Mouse (Mus musculus) heart, embryonic 13.5 days (tissue): ENCODE data around the gene Plxnc1. TPM values are rescaled to one million over a fixed set of nuclear protein-coding genes. Genes with fewer than 3 reads are reported as not detected.

Experiments used
- ATAC-seq: fragments of 200-750 bp; cut with Nextera tagmentation; 2 replicates; pipeline ENCODE4 v1.8.0; 2017; ENCODE audit warnings: moderate TSS enrichment; ENCODE audit not compliant: insufficient number of reproducible peaks, low FRiP score, low TSS enrichment; ENCODE audit errors: extremely low read depth
- H3K27ac ChIP-seq: fragments of 300-500 bp; sonication (generic); replicated peaks from 2 replicates; pipeline ENCODE4 v1.5.1; 2015; ENCODE audit warnings: moderate library complexity, mild to moderate bottlenecking, inconsistent platforms
- H3K27me3 ChIP-seq: fragments of 300-500 bp; sonication (generic); replicated peaks from 2 replicates; pipeline ENCODE4 v1.6.1; 2015; ENCODE audit warnings: mild to moderate bottlenecking, inconsistent platforms
- H3K36me3 ChIP-seq: fragments of 300-500 bp; sonication (generic); 2 replicates; pipeline ENCODE4 v1.6.1; 2015; ENCODE audit warnings: mild to moderate bottlenecking, inconsistent platforms
- H3K4me1 ChIP-seq: fragments of 300-500 bp; sonication (generic); 2 replicates; pipeline ENCODE4 v1.6.1; 2015; ENCODE audit warnings: inconsistent platforms
- H3K4me2 ChIP-seq: fragments of 300-500 bp; sonication (generic); 2 replicates; pipeline ENCODE4 v1.6.1; 2015; ENCODE audit warnings: inconsistent platforms, mild to moderate bottlenecking, moderate library complexity
- H3K4me3 ChIP-seq: fragments of 300-500 bp; sonication (generic); 2 replicates; pipeline ENCODE4 v1.5.1; 2015; ENCODE audit warnings: moderate library complexity, mild to moderate bottlenecking, inconsistent platforms
- H3K9ac ChIP-seq: fragments of 300-500 bp; sonication (generic); 2 replicates; pipeline ENCODE4 v1.6.1; 2015; ENCODE audit warnings: inconsistent platforms, mild to moderate bottlenecking, moderate library complexity
- H3K9me3 ChIP-seq: fragments of 300-500 bp; sonication (generic); 2 replicates; pipeline ENCODE4 v1.6.1; 2016; ENCODE audit warnings: inconsistent platforms
- WGBS: fragments of 180-500 bp; shearing (Covaris S2); methylation state at CpG from one replicate; pipeline ENCODE4 v1.1.7; 2015; ENCODE audit warnings: mixed read lengths; 5-methylcytosine and 5-hydroxymethylcytosine counted together
- polyA plus RNA-seq: library from polyadenylated mRNA; unstranded; fragments of >200 nt; fragmentation: Nextera tagmentation; extraction: Ambion mirVana; gene quantifications from 2 replicates; pipeline ENCODE4 v1.2.1, GENCODE M21; 2015

Plxnc1 gene
- polyA plus RNA-seq, 1 experiment from 2014 or later = 3.1 TPM

DNA sequence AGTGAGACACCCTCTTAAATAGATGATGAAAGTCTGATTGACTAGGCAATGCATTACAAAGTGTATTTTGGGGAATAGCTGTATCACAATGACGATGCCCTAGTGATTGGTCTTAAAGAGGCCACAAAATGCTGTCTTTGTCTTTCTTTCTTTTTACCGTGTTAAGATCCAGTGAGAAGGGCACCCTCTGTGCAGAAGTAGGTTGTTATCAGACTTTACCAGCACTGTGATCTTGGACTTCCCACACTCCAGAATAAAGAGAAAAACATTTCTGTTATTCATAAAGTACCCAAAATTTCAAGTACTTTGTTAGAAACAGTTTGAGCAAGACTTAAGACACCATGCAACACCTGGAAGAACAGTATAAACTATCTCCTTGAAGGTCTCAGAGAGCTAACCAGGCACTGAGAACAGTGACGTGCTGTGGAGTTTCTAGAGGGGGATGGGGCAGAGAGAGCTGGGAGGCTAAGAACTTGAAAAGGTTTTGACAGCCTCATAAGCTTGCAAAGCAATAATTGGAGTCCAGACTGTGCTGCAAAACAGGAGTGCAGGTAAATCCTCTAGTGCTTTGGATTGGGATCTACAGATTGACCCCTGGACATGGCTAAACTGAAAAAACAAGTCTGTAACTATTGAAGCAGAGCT is 163.9 kb downstream of the Plxnc1 start:
- Histone ChIP-seq H3K27me3 (no peaks in the 10 kb centered on the region), H3K9me3 (no peaks in the 10 kb centered on the region), H3K9ac (no peak overlapping the region), H3K4me3 (no peak overlapping the region), H3K4me2 (no peak overlapping the region), H3K36me3 (peaks cover 14% of the 10 kb centered on the region), H3K4me1 (no peaks in the 10 kb centered on the region), H3K27ac (no peak overlapping the region)
- ATAC-seq = no peak
- WGBS = 66% methylated on average over 3 of the region's 3 CpGs

DNA sequence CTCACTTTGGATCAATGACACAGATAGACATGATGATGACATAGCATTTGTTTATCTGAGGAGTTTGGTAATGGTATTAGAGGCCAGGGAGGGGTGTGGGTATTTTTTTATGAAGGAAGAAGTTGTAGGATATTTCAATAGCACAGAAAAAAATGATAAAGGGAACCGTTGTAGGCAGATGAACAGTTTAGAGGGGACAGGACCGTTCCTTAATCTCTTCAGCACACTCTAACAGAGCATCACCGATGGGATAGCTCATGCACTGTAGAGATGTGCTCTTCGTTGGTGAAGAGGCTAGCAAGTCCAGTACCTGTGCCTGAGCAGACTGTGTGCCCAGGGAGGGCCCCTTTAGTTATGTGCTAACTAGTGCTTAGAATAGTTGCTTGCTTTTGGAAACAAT is 165.3 kb downstream of the Plxnc1 start:
- Histone ChIP-seq H3K36me3 (peaks cover 15% of the 10 kb centered on the region), H3K9me3 (no peaks in the 10 kb centered on the region), H3K9ac (no peak overlapping the region), H3K4me1 (no peaks in the 10 kb centered on the region), H3K4me2 (no peak overlapping the region), H3K4me3 (no peak overlapping the region), H3K27me3 (no peaks in the 10 kb centered on the region), H3K27ac (no peak overlapping the region)
- 88% methylated on average over 4 of the region's 4 CpGs for WGBS
- no peak for ATAC-seq

DNA sequence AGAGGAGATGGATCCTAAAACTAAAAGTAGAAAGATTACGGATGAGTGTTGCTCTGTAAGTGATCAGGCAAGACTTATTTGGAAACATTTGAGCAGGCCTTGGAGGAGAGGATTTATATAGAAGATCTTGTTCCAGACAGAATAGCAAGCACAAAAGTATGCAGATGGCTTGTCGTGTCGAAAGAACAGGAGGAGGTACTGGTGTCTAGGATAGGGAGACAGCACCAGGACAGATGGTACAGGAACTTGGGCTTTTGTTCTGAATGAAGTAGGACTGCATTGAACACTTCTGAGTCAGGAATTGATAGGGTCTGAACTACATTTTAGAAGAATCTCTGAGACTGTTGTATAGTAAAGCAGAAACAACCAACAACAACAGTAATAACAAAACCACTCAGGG is 167.1 kb downstream of the Plxnc1 start:
- Histone ChIP-seq H3K9me3 (no peaks in the 10 kb centered on the region), H3K4me1 (no peaks in the 10 kb centered on the region), H3K36me3 (peaks cover 15% of the 10 kb centered on the region), H3K27ac (no peak overlapping the region), H3K9ac (no peak overlapping the region), H3K4me3 (no peak overlapping the region), H3K4me2 (no peak overlapping the region), H3K27me3 (no peaks in the 10 kb centered on the region)
- ATAC-seq = no peak
- 91% methylated on average over 3 of the region's 3 CpGs for WGBS

DNA sequence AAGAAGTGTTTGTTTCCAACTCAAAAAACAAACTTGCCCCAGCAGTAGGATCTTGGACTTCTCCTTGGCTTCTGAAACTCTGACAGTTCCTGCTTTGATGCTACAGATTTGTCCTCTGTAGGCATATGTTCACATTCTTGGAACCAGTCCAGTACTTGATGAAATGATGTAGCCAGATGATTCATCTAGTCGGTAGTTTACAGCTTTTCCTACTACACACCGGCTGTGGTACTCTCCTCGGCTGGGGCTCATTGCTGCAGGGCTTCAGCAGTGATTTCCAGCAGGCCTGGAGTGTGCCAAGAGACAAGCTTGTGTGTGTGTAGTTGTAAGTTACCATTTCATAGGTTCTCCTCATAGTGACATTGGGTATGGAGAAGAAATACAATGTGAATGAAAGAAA is 173.1 kb downstream of the Plxnc1 start:
- Histone ChIP-seq H3K4me3 (no peak overlapping the region), H3K27me3 (no peaks in the 10 kb centered on the region), H3K4me2 (no peak overlapping the region), H3K9me3 (no peaks in the 10 kb centered on the region), H3K9ac (no peak overlapping the region), H3K27ac (no peak overlapping the region), H3K4me1 (no peaks in the 10 kb centered on the region; the same call in 1 of the 2 replicates), H3K36me3 (0 out of 2 replicates have a peak, but pooled peaks cover 7% of the 10 kb centered on the region)
- whole genome bisulfite sequencing = 52% methylated on average over 3 of the region's 3 CpGs
- no peak for ATAC-seq

DNA sequence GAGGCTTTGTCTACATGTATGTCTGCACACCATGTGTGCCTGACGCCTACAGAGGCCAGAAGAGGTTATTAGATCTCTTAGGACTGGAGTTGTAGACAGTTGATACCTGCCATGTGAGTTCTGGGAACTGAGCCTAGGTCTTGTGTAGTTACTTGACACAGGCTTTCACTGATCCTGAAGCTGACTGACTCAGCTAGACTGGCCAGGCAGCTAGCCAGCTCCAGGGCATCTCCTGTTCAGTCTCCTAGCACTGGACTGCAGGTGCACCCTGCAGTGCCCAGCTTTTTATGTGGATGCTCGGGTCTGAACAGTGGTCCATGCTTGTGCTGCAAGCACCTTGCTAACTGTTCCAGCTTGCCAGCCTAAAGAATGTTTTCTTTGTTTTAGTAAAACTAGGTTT is 197.6 kb downstream of the Plxnc1 start:
- 74% methylated on average over 2 of the region's 2 CpGs for WGBS
- Histone ChIP-seq H3K9me3 (no peaks in the 10 kb centered on the region), H3K36me3 (peaks cover 28% of the 10 kb centered on the region), H3K27ac (no peak overlapping the region), H3K4me3 (no peak overlapping the region), H3K27me3 (no peaks in the 10 kb centered on the region), H3K9ac (no peak overlapping the region), H3K4me2 (no peak overlapping the region), H3K4me1 (no peaks in the 10 kb centered on the region)
- ATAC-seq = no peak

DNA sequence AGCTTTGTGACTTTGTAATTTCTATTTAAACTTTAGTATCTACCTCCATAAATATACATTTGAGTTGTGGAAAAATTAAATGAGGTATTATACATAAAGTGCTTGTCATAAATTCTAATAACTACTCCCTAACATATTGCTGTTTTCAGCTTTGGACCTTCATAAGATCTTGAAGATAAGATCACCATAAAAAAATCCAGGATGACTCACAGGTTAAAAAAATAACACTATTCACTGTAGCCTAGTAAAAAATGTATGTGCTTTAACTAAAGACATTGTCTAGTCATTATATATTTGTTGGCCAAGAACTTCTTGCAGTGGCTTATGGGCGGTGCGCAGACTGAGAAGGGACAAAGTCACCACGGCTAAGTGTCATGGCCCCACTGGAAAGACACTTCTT is 203.2 kb downstream of the Plxnc1 start:
- no peak for ATAC-seq
- Histone ChIP-seq H3K4me3 (no peak overlapping the region), H3K27ac (no peak overlapping the region), H3K9ac (no peak overlapping the region), H3K4me1 (peaks cover 5% of the 10 kb centered on the region; the same call in 1 of the 2 replicates), H3K4me2 (no peak overlapping the region), H3K36me3 (peaks cover 11% of the 10 kb centered on the region), H3K9me3 (no peaks in the 10 kb centered on the region), H3K27me3 (no peaks in the 10 kb centered on the region)
- WGBS = 96% methylated on average over 3 of the region's 3 CpGs
